Mouse (Mus musculus): ENCODE measurements around the gene Trhr2.

DNA sequence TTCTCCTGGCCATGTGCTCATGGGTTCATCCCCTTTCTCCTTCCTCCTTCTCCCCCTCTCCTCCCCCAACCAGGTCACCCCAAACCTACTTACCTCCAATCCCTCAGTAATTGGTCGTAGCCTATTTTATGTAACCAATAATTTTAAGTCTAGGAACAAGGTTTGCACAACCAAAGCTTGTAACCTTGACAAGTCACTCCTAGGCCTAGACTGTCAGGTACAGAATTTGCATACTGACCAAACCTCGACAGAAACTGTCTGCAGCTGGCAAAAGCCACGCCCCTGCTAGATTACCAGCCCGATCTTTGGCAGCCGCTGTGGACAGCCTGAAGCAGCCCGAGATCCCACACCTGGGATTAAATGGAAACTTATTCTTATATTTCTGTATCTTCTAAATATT, 11.2 kb upstream of the Trhr2 start:
- TF ChIP-seq POLR2A (IDR thresholded peaks at IDR 0.05; ENCODE audit: insufficient read depth, low read depth, low read length) (no peak), CTCF (IDR thresholded peaks at IDR 0.05) (no peak)
